Mouse (Mus musculus) C2C12 (cell line): ENCODE results near the gene Ptov1.

Experiments used
- CTCF ChIP-seq: IDR thresholded peaks from one replicate; pipeline ENCODE4 v1.5.1; 2011; ENCODE audit not compliant: control insufficient read depth, insufficient read depth, insufficient read length
- MYOD1 ChIP-seq: IDR thresholded peaks from one replicate; pipeline ENCODE4 v1.6.1; 2011; ENCODE audit warnings: low read depth; ENCODE audit not compliant: control insufficient read depth, insufficient read length
- MYOG ChIP-seq: IDR thresholded peaks from one replicate; pipeline ENCODE4 v1.6.1; 2011; ENCODE audit not compliant: control insufficient read depth, insufficient read length; ENCODE audit errors: extremely low read depth

GRCm38 (mm10) chr7:44867802-44868201 is 1.8 kb downstream of the Ptov1 start:
- no peak for TF ChIP-seq MYOD1
- TF ChIP-seq CTCF: no peak
- TF ChIP-seq MYOG: no peak
